Mouse (Mus musculus) gastrocnemius, postnatal 25 days (tissue): ENCODE data around the gene Olfr180. TPM values are rescaled to one million over a fixed set of nuclear protein-coding genes. Genes with fewer than 3 reads are reported as not detected.

Source experiments
- DNase-seq: peaks from one replicate; pipeline ENCODE4 v3.0.0; 2022
- long read RNA-seq, 2 experiments: library from polyadenylated mRNA; stranded (forward); transcript quantifications; one replicate each; pipeline ENCODE4 v2.0.0; 2021
- total RNA-seq, 2 experiments: library from RNA; stranded (reverse); gene quantifications; 1 replicate in 1 of 2; 2 replicates in 1 of 2; pipeline ENCODE4 v1.2.3; 2021

Olfr180 gene
- not detected for total RNA-seq
- long read RNA-seq, experiment 1, result 0 reads
- long read RNA-seq, experiment 2, result 0 reads

- DNase-seq, result no peak
Observed at GRCm38 (mm10) chr16:58929292-58929691, at the start of gene Olfr180. Gene Olfr180, minus strand, starts transcription at chr16:58929392.

GRCm38 (mm10) chr16:58928655-58929054 lies 537 bp downstream of the Olfr180 start, which contains the start of gene Olfr181:
Gene Olfr181, minus strand, starts transcription at chr16:58928755.
- DNase-seq, result no peak

GRCm38 (mm10) chr16:58891963-58892362 lies 37.2 kb downstream of the Olfr180 start, which contains the start of gene Olfr178:
Gene Olfr178, minus strand, starts transcription at chr16:58892063.
- no peak for DNase-seq

- no peak for DNase-seq
Observed at GRCm38 (mm10) chr16:58884416-58884815, 44.8 kb downstream of the Olfr180 start.

- DNase-seq, result no peak
Observed at GRCm38 (mm10) chr16:58874668-58875067, 54.5 kb downstream of the Olfr180 start, which contains the start of gene Olfr177. Gene Olfr177, minus strand, starts transcription at chr16:58874768.

Other genes starting within 250 kb of the Olfr180 start
- gene Gpr15, start 210.3 kb downstream of the Olfr180 start, total RNA-seq, result not detected
- 10 to 100 TPM; 63.9 to 64.2 TPM for gene Cldnd1, start 201.5 kb downstream of the Olfr180 start, total RNA-seq
- gene Olfr172, start 166.2 kb downstream of the Olfr180 start, total RNA-seq, result not detected
- gene Olfr173, start 129.1 kb downstream of the Olfr180 start, total RNA-seq, result not detected
- not detected for gene Olfr175-ps1, start 102.6 kb downstream of the Olfr180 start, total RNA-seq
- gene Olfr177, start 54.6 kb downstream of the Olfr180 start, total RNA-seq, result not detected
- gene Olfr178, start 37.3 kb downstream of the Olfr180 start, total RNA-seq, result not detected
- gene Olfr181, start 637 bp downstream of the Olfr180 start, total RNA-seq, result not detected
- gene Olfr183, start 66.0 kb upstream of the Olfr180 start, total RNA-seq, result not detected
- gene Olfr186, start 100.9 kb upstream of the Olfr180 start, total RNA-seq, result not detected
- gene Olfr187, start 110.4 kb upstream of the Olfr180 start, total RNA-seq, result not detected
- not detected for gene Olfr190, start 148.6 kb upstream of the Olfr180 start, total RNA-seq
- not detected for gene Olfr191, start 160.4 kb upstream of the Olfr180 start, total RNA-seq
- gene Olfr193, start 182.5 kb upstream of the Olfr180 start, total RNA-seq, result not detected
- gene Olfr194, start 191.7 kb upstream of the Olfr180 start, total RNA-seq, result not detected
- gene Olfr195, start 217.7 kb upstream of the Olfr180 start, total RNA-seq, result not detected
- not detected for gene Olfr196, start 241.1 kb upstream of the Olfr180 start, total RNA-seq